Mouse (Mus musculus) neural tube, embryonic 11.5 days (tissue): Measurements from ENCODE around the gene Ogfrl1. TPM values are rescaled to one million over a fixed set of nuclear protein-coding genes. Genes with fewer than 3 reads are reported as not detected.
A peak's percentile ranks its signal among the peaks of the same experiment; 100 is the strongest.

Experiments
- ATAC-seq: fragments of 200-750 bp; cut with Nextera tagmentation; 2 replicates; pipeline ENCODE4 v1.8.0; 2017; ENCODE audit warnings: moderate number of reproducible peaks, mild to moderate bottlenecking, moderate TSS enrichment, moderate library complexity; ENCODE audit not compliant: insufficient read depth, low FRiP score, low TSS enrichment
- DNase-seq: peaks from one replicate; pipeline ENCODE4 v3.0.0-alpha.2; 2015; ENCODE audit warnings: low spot score
- H3K27ac ChIP-seq: fragments of 300-500 bp; sonication (generic); 2 replicates; pipeline ENCODE4 v1.5.1; 2014; ENCODE audit warnings: low read depth, mild to moderate bottlenecking, low read length
- H3K27me3 ChIP-seq: fragments of 300-500 bp; sonication (generic); 2 replicates; pipeline ENCODE4 v1.6.1; 2014; ENCODE audit warnings: mild to moderate bottlenecking, low read length, mixed read lengths; ENCODE audit not compliant: control insufficient read depth, insufficient read depth
- H3K36me3 ChIP-seq: fragments of 300-500 bp; sonication (generic); 2 replicates; pipeline ENCODE4 v1.6.1; 2014; ENCODE audit warnings: mild to moderate bottlenecking, low read length, moderate library complexity, mixed read lengths; ENCODE audit not compliant: control insufficient read depth, insufficient read depth
- H3K4me1 ChIP-seq: fragments of 300-500 bp; sonication (generic); 2 replicates; pipeline ENCODE4 v1.6.1; 2014; ENCODE audit warnings: low read length, mixed read lengths; ENCODE audit not compliant: control insufficient read depth, insufficient read depth
- H3K4me2 ChIP-seq: fragments of 300-500 bp; sonication (generic); 2 replicates; pipeline ENCODE4 v1.6.1; 2014; ENCODE audit warnings: low read depth, mild to moderate bottlenecking, moderate library complexity
- H3K4me3 ChIP-seq: fragments of 300-500 bp; sonication (generic); 2 replicates; pipeline ENCODE4 v1.5.1; 2014; ENCODE audit warnings: low read depth, low read length
- H3K9ac ChIP-seq: fragments of 300-500 bp; sonication (generic); 2 replicates; pipeline ENCODE4 v1.6.1; 2014; ENCODE audit warnings: mild to moderate bottlenecking, low read length
- H3K9me3 ChIP-seq: fragments of 300-500 bp; sonication (generic); 2 replicates; pipeline ENCODE4 v1.6.1; 2016; ENCODE audit warnings: low read length; ENCODE audit not compliant: control insufficient read depth
- WGBS: fragments of 180-500 bp; shearing (Covaris S2); extraction: QIAGEN DNeasy Blood & Tissue Kit; methylation state at CpG from one replicate; pipeline ENCODE4 v1.1.7; 2014; 5-methylcytosine and 5-hydroxymethylcytosine counted together
- polyA plus RNA-seq: library from polyadenylated mRNA; unstranded; fragments of >200 nt; fragmentation: Nextera tagmentation; extraction: Ambion mirVana; gene quantifications from 2 replicates; pipeline ENCODE4 v1.2.1, GENCODE M21; 2014

Ogfrl1 gene
- polyA plus RNA-seq, 1 experiment from 2014 or later, result 13.8 TPM

- ATAC-seq, result no peak
- Histone ChIP-seq H3K4me3 (no peak overlapping the region), H3K4me2 (no peak overlapping the region), H3K4me1 (no peaks in the 10 kb centered on the region), H3K9ac (no peak overlapping the region), H3K27me3 (no peaks in the 10 kb centered on the region), H3K36me3 (no peaks in the 10 kb centered on the region), H3K27ac (no peak overlapping the region), H3K9me3 (no peaks in the 10 kb centered on the region)
- WGBS, result 78% methylated on average over 3 of the region's 3 CpGs
- DNase-seq, result no peak
These were observed 55.3 kb downstream of the Ogfrl1 start for GRCm38 (mm10) chr1:23342224-23342623.

- H3K27me3 ChIP-seq, result no peaks in the 10 kb centered on the region
- 90% methylated on average over 13 of the region's 13 CpGs for WGBS
- H3K9ac ChIP-seq, result no peak overlapping the region
- no peak overlapping the region for H3K4me3 ChIP-seq
- H3K4me1 ChIP-seq, result no peaks in the 10 kb centered on the region
- no peak overlapping the region for H3K4me2 ChIP-seq
- H3K27ac ChIP-seq, result no peak overlapping the region
- DNase-seq (no peak), ATAC-seq (no peak)
- no peaks in the 10 kb centered on the region for H3K36me3 ChIP-seq
- H3K9me3 ChIP-seq, result no peaks in the 10 kb centered on the region
These were observed 61.7 kb downstream of the Ogfrl1 start for GRCm38 (mm10) chr1:23335726-23336363.

- no peak for ATAC-seq
- DNase-seq, result no peak
- H3K9ac ChIP-seq, result no peak overlapping the region
- H3K9me3 ChIP-seq, result no peaks in the 10 kb centered on the region
- H3K27me3 ChIP-seq, result no peaks in the 10 kb centered on the region
- H3K4me2 ChIP-seq, result no peak overlapping the region
- no peaks in the 10 kb centered on the region for H3K4me1 ChIP-seq
- H3K4me3 ChIP-seq, result no peak overlapping the region
- H3K27ac ChIP-seq, result no peak overlapping the region
- WGBS, result 88% methylated on average over 4 of the region's 4 CpGs
- H3K36me3 ChIP-seq, result no peaks in the 10 kb centered on the region
These were observed 62.5 kb downstream of the Ogfrl1 start for GRCm38 (mm10) chr1:23335050-23335449.

- no peak for DNase-seq
- Histone ChIP-seq H3K4me3 (no peak overlapping the region), H3K9me3 (no peaks in the 10 kb centered on the region), H3K27ac (no peak overlapping the region), H3K4me2 (no peak overlapping the region), H3K4me1 (no peaks in the 10 kb centered on the region), H3K36me3 (no peaks in the 10 kb centered on the region), H3K9ac (no peak overlapping the region), H3K27me3 (no peaks in the 10 kb centered on the region)
- 87% methylated on average over 4 of the region's 4 CpGs for WGBS
- ATAC-seq, result no peak
These were observed 65.4 kb downstream of the Ogfrl1 start for GRCm38 (mm10) chr1:23332192-23332591.

- no peaks in the 10 kb centered on the region for H3K4me1 ChIP-seq
- H3K27me3 ChIP-seq, result no peaks in the 10 kb centered on the region
- H3K9ac ChIP-seq, result no peak overlapping the region
- ATAC-seq (no peak), DNase-seq (no peak)
- 92% methylated on average over 7 of the region's 7 CpGs for WGBS
- H3K4me2 ChIP-seq, result no peak overlapping the region
- no peaks in the 10 kb centered on the region for H3K9me3 ChIP-seq
- H3K27ac ChIP-seq, result no peak overlapping the region
- H3K4me3 ChIP-seq, result no peak overlapping the region
- no peaks in the 10 kb centered on the region for H3K36me3 ChIP-seq
These were observed 72.4 kb downstream of the Ogfrl1 start for GRCm38 (mm10) chr1:23325160-23325559.

GRCm38 (mm10) chr1:23324226-23324625 lies 73.3 kb downstream of the Ogfrl1 start:
- no peak overlapping the region for H3K27ac ChIP-seq
- peak; percentile 18 for DNase-seq

GRCm38 (mm10) chr1:23323286-23323685 lies 74.3 kb downstream of the Ogfrl1 start:
- no peak overlapping the region for H3K27ac ChIP-seq
- no peak overlapping the region for H3K4me3 ChIP-seq
- ATAC-seq (no peak), DNase-seq (no peak)
- no peaks in the 10 kb centered on the region for H3K4me1 ChIP-seq
- H3K4me2 ChIP-seq, result no peak overlapping the region
- no peak overlapping the region for H3K9ac ChIP-seq
- no peaks in the 10 kb centered on the region for H3K9me3 ChIP-seq
- no peaks in the 10 kb centered on the region for H3K36me3 ChIP-seq
- WGBS, result 81% methylated on average over 11 of the region's 11 CpGs
- H3K27me3 ChIP-seq, result no peaks in the 10 kb centered on the region

More at GRCm38 (mm10) chr1:23324226-23324625, 73.3 kb downstream of the Ogfrl1 start:
- Histone ChIP-seq H3K9me3 (no peaks in the 10 kb centered on the region), H3K36me3 (no peaks in the 10 kb centered on the region), H3K27me3 (no peaks in the 10 kb centered on the region), H3K4me3 (no peak overlapping the region), H3K4me1 (no peaks in the 10 kb centered on the region), H3K4me2 (no peak overlapping the region), H3K9ac (no peak overlapping the region)
- WGBS, result 27% methylated on average over 5 of the region's 5 CpGs
- no peak for ATAC-seq

- no peak overlapping the region for H3K4me2 ChIP-seq
- no peaks in the 10 kb centered on the region for H3K9me3 ChIP-seq
- H3K9ac ChIP-seq, result no peak overlapping the region
- DNase-seq, result no peak
- no peaks in the 10 kb centered on the region for H3K27me3 ChIP-seq
- H3K36me3 ChIP-seq, result no peaks in the 10 kb centered on the region
- WGBS, result 86% methylated on average over 4 of the region's 4 CpGs
- H3K4me3 ChIP-seq, result no peak overlapping the region
- H3K4me1 ChIP-seq, result no peaks in the 10 kb centered on the region
- ATAC-seq, result no peak
- no peak overlapping the region for H3K27ac ChIP-seq
These were observed 75.4 kb downstream of the Ogfrl1 start for GRCm38 (mm10) chr1:23322208-23322607.

- H3K4me1 ChIP-seq, result no peaks in the 10 kb centered on the region
- no peak overlapping the region for H3K27ac ChIP-seq
- H3K36me3 ChIP-seq, result no peaks in the 10 kb centered on the region
- H3K27me3 ChIP-seq, result no peaks in the 10 kb centered on the region
- ATAC-seq, result no peak
- H3K4me2 ChIP-seq, result no peak overlapping the region
- no peaks in the 10 kb centered on the region for H3K9me3 ChIP-seq
- no peak overlapping the region for H3K9ac ChIP-seq
- WGBS, result 72% methylated on average over 10 of the region's 10 CpGs
- no peak overlapping the region for H3K4me3 ChIP-seq
- DNase-seq, result no peak
These were observed 76.2 kb downstream of the Ogfrl1 start for GRCm38 (mm10) chr1:23321331-23321851.
